In genomic region chr9:77502171-77502547, GRCm38 (mm10) we compare ENCODE assay signal across 20 mouse cellular contexts. TPM values are rescaled to one million over a fixed set of nuclear protein-coding genes. Genes with fewer than 3 reads are reported as not detected.
DNase-seq lines count a peak whose midpoint lies in the region; ATAC-seq lines count a peak whose summit lies in the region.
"Had no signal": no experiment of that assay in that cellular context is flagged by ENCODE, and none has a peak within 500 bp of the region (broad histone marks: within the 10 kb centered on the region; RNA-seq: fewer than 3 reads in every experiment).

No protein-coding gene starts in this region.

- H3K9me3 ChIP-seq in hindbrain, embryonic 10.5 days: no peaks in the 10 kb centered on the region
- H3K9me3 ChIP-seq in hindbrain, embryonic 16.5 days (ENCODE audit: control insufficient read depth, low read length): no peaks in the 10 kb centered on the region
- H3K9me3 ChIP-seq in midbrain, embryonic 12.5 days: no peaks in the 10 kb centered on the region
- H3K9me3 ChIP-seq: embryonic facial prominence, embryonic 13.5 days; heart, embryonic 13.5 days; liver, embryonic 12.5 days; megakaryocyte, embryonic 14.5 days had no signal

- ATAC-seq in hindbrain, embryonic 16.5 days: no peak
- peak; percentile 78 for ATAC-seq in midbrain, embryonic 12.5 days (ENCODE audit: low FRiP score, low read depth)
- ATAC-seq: CD4-positive, CD25-positive, alpha-beta regulatory T cell, adult 4 months; inflammation-experienced regulatory T-cells, adult 6 months; liver, embryonic 12.5 days; Patski had no signal

- H3K36me3 ChIP-seq in hindbrain, embryonic 10.5 days: no peaks in the 10 kb centered on the region
- H3K36me3 ChIP-seq in hindbrain, embryonic 16.5 days (ENCODE audit: control insufficient read depth, insufficient read depth, low read length): no peaks in the 10 kb centered on the region
- no peaks in the 10 kb centered on the region for H3K36me3 ChIP-seq in midbrain, embryonic 12.5 days
- H3K36me3 ChIP-seq: embryonic facial prominence, embryonic 13.5 days; heart, embryonic 13.5 days; liver, embryonic 12.5 days had no signal

- WGBS in hindbrain, embryonic 10.5 days: 44% methylated on average over 6 of the region's 6 CpGs
- 32% methylated on average over 6 of the region's 6 CpGs for WGBS in hindbrain, embryonic 16.5 days
- WGBS in midbrain, embryonic 12.5 days: 27% methylated on average over 6 of the region's 6 CpGs

- peaks cover 55% of the 10 kb centered on the region for H3K4me1 ChIP-seq in hindbrain, embryonic 10.5 days (replicated peaks)
- peaks cover 11% of the 10 kb centered on the region for H3K4me1 ChIP-seq in hindbrain, embryonic 16.5 days (ENCODE audit: control insufficient read depth, insufficient read depth, low read depth, low read length)
- peaks cover 46% of the 10 kb centered on the region for H3K4me1 ChIP-seq in midbrain, embryonic 12.5 days

- no peak overlapping the region for H3K9ac ChIP-seq in hindbrain, embryonic 16.5 days (ENCODE audit: low read depth, low read length)
- H3K9ac ChIP-seq in midbrain, embryonic 12.5 days (replicated peaks): no peak overlapping the region
- H3K9ac ChIP-seq: embryonic facial prominence, embryonic 13.5 days; liver, embryonic 12.5 days had no signal

- no peak overlapping the region for H3K4me2 ChIP-seq in hindbrain, embryonic 16.5 days (ENCODE audit: low read length)
- peak overlapping the region; percentile 40 for H3K4me2 ChIP-seq in midbrain, embryonic 12.5 days (replicated peaks)
- H3K4me2 ChIP-seq: embryonic facial prominence, embryonic 13.5 days; liver, embryonic 12.5 days had no signal

- peak overlapping the region; percentile 20; the same call in 1 of the 2 replicates for H3K4me3 ChIP-seq in hindbrain, embryonic 10.5 days
- no peak overlapping the region for H3K4me3 ChIP-seq in hindbrain, embryonic 16.5 days (ENCODE audit: low read length)
- H3K4me3 ChIP-seq in midbrain, embryonic 12.5 days: no peak overlapping the region
- H3K4me3 ChIP-seq: embryonic facial prominence, embryonic 13.5 days; heart, embryonic 13.5 days; liver, embryonic 12.5 days; megakaryocyte, embryonic 14.5 days; myocyte had no signal

- H3K27ac ChIP-seq in hindbrain, embryonic 10.5 days: no peak overlapping the region
- no peak overlapping the region for H3K27ac ChIP-seq in hindbrain, embryonic 16.5 days (ENCODE audit: low read depth, low read length)
- H3K27ac ChIP-seq in midbrain, embryonic 12.5 days (replicated peaks): no peak overlapping the region
- H3K27ac ChIP-seq: embryonic facial prominence, embryonic 13.5 days; liver, embryonic 12.5 days had no signal

- DNase-seq in hindbrain, embryonic 10.5 days (ENCODE audit: low spot score): no peak
- DNase-seq in testis, postnatal 10 days (ENCODE audit: low spot score): peak; percentile 4
- no peak for DNase-seq in testis, postnatal 14 days (ENCODE audit: low spot score)
- no peak for DNase-seq in heart, adult 11 months
- DNase-seq in layer of hippocampus, adult 9-10 months (ENCODE audit: low spot score): no peak
- DNase-seq: adrenal gland, adult 8-10 months; kidney, adult 2 months; kidney, postnatal 14 days; lung, adult 2 months; thymus, postnatal 25 days had no signal

- H3K27me3 ChIP-seq in hindbrain, embryonic 10.5 days (ENCODE audit: insufficient read depth, poor library complexity, severe bottlenecking): peaks cover 19% of the 10 kb centered on the region
- H3K27me3 ChIP-seq in hindbrain, embryonic 16.5 days (replicated peaks; ENCODE audit: control insufficient read depth, insufficient read depth, low read length): no peaks in the 10 kb centered on the region
- H3K27me3 ChIP-seq in midbrain, embryonic 12.5 days: peaks cover 44% of the 10 kb centered on the region
- H3K27me3 ChIP-seq: embryonic facial prominence, embryonic 13.5 days; heart, embryonic 13.5 days; liver, embryonic 12.5 days; megakaryocyte, embryonic 14.5 days; Patski had no signal

RNA-seq across cellular contexts. Expression of gene Lrrc1, which starts 42.5 kb away (rescaled TPM):
- polyA plus RNA-seq in hindbrain, embryonic 10.5 days (2016; fragmentation: Nextera tagmentation; extraction: Ambion mirVana): 6.3 and 8.0 TPM in 2 replicates
- polyA plus RNA-seq in hindbrain, embryonic 16.5 days (2015; fragmentation: Nextera tagmentation; extraction: Ambion mirVana): 5.0 and 5.5 TPM in 2 replicates
- 6.9 and 7.9 TPM in 2 replicates for polyA plus RNA-seq in midbrain, embryonic 12.5 days (2016; fragmentation: Nextera tagmentation; extraction: Ambion mirVana)
